Mouse (Mus musculus) left cerebral cortex, postnatal 10 days (tissue): ENCODE data around the gene Zfp260. TPM values are rescaled to one million over a fixed set of nuclear protein-coding genes. Genes with fewer than 3 reads are reported as not detected.
"Not testable (repeated sequence)": the region's sequence is repeated elsewhere in the genome, so short reads cannot be mapped to it uniquely, and the experiment has no call there.

ENCODE experiments used
- DNase-seq, 2 experiments: peaks; one replicate each; pipeline ENCODE4 v3.0.0; 2021 to 2022; ENCODE audit warnings: low spot score in 2 of 2, mixed read lengths in 1 of 2; ENCODE audit errors: extremely low spot score in 1 of 2
- intact Hi-C: fragments of 180-260 bp; cut with DNase I; formaldehyde crosslinking; loops from one replicate; pipeline ENCODE4 v1.15.1; 2025
- microRNA-seq: library from miRNA; unstranded; fragments of <30 nt; microRNA quantifications from one replicate; pipeline ENCODE4 v1.2.0, GENCODE M21; 2022
- total RNA-seq, 2 experiments: library from RNA; stranded (reverse); gene quantifications; 2 replicates each; pipeline ENCODE4 v1.2.3; 2021

The Zfp260 gene
- total RNA-seq, 2 experiments from 2014 or later: 53.8 to 57.4 TPM

GRCm38 (mm10) chr7:30117935-30118334 is 23.4 kb downstream of the Zfp260 start:
- intact Hi-C loops, DNase-seq: not testable (repeated sequence)

GRCm38 (mm10) chr7:30121308-30122187 is 27.0 kb downstream of the Zfp260 start, which contains the start of gene Zfp382:
Zfp382 (plus strand) TSS chr7:30121942.
- intact Hi-C loops: no loop called here
- DNase-seq: peak; percentile 82 to 95

DNA sequence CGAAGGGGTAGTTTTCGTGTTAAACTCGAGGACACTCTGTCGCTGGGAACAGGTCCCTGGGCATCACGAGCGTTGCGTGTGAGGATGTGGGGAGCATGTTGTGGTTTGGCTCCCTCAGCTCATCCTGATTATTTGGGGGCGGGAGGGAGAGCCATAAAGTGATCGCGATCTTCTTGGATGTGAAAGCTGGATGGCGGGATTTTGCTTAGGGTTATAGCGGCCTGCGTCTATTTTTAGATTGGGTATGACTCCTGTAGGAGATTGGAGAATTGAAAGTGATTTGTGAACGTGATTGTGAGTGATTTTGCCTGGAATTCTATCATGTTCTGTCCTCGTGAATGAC is 27.6 kb downstream of the Zfp260 start:
- intact Hi-C loops: no loop called here
- DNase-seq: no peak

GRCm38 (mm10) chr7:30129900-30130299 is 35.3 kb downstream of the Zfp260 start:
- intact Hi-C loops: no loop called here

GRCm38 (mm10) chr7:30132396-30132795 is 37.8 kb downstream of the Zfp260 start:
- intact Hi-C loops: no loop called here
- DNase-seq: no peak

More at GRCm38 (mm10) chr7:30129900-30130299, 35.3 kb downstream of the Zfp260 start:
- DNase-seq: no peak

- no peak for DNase-seq
- intact Hi-C loops: no loop called here
Observed at GRCm38 (mm10) chr7:30136826-30137225, 42.2 kb downstream of the Zfp260 start.

- intact Hi-C loops: no loop called here
Observed at GRCm38 (mm10) chr7:30143170-30143554, 48.6 kb downstream of the Zfp260 start.

DNA sequence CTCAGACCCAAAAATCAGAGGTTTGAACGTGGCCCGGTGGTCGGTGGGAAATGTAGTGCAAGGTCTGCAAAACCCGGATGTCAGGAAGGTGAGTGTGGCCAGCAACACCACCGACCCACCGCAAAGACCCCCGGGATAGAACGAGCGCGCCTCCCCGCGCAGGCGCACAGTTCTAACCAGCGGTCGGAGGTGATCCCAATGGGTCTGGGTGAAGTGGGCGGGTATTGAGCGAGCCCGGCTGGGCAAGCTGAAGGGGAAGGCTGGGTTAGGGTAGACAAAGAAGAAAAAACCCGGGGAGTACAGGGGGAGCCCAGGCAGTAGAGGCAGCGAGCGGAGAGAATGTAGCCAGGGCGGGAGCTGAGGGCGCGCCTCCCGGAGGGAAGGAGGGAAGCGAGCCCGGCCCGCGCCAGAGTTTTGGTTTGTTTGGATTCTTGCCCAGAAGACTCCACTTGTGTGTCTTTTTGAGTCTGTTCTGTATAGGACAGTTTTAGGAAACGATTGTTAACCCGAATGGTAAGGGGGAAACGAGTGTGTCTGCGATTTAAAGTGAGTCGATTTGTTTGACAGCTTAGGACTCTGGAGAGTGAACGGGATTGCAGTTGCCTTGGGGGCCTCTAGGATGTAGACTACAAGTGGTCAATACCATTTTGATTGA is 49.1 kb downstream of the Zfp260 start:
- DNase-seq: peak; percentile 80 to 89
- intact Hi-C loops: no loop called here

More at GRCm38 (mm10) chr7:30143170-30143554, 48.6 kb downstream of the Zfp260 start:
- no peak for DNase-seq

DNA sequence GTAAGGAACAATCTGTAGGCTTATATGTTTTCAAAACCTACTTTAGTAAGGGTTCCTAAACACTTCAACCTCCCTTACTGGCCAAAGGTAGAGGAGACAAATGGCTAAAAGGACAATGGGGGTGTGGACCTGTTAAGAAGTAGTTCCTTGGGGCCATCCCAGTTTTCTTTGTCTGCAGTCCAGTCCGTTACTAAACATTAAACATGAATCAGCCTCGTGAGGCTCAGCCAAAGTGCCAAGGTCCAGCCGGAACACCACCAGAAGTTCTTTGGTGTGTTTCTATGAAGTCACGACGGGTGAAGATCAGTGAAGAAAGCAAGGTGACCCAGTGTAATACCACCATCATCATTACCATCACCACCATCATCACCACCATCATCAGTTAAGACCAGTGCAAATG is 52.4 kb downstream of the Zfp260 start:
- DNase-seq: no peak
- intact Hi-C loops: no loop called here

GRCm38 (mm10) chr7:30154040-30154439 is 59.5 kb downstream of the Zfp260 start:
- intact Hi-C loops: no loop called here
- no peak for DNase-seq

GRCm38 (mm10) chr7:30155507-30155906 is 60.9 kb downstream of the Zfp260 start:
- intact Hi-C loops: no loop called here
- no peak for DNase-seq

Small RNA genes lying within 50 kb of the gene (microRNA-seq; reads per million reads assigned to microRNA genes)
- gene Gm23368: not detected

Other genes with a start within 250 kb of the Zfp260 start
- 10 to 100 TPM; 17.0 to 24.6 TPM for gene Zfp940, start 241.1 kb upstream of the Zfp260 start, total RNA-seq
- gene Zfp420, start 234.8 kb upstream of the Zfp260 start, total RNA-seq: 10 to 100 TPM; 14.6 to 14.7 TPM
- gene Zfp27, start 188.2 kb upstream of the Zfp260 start, total RNA-seq: 10 to 100 TPM; 21.4 to 21.9 TPM
- gene Zfp383, start 186.6 kb upstream of the Zfp260 start, total RNA-seq: 1 to 10 TPM; 7.9 to 8.0 TPM
- 10 to 100 TPM; 22.6 to 23.4 TPM for gene Zfp74, start 140.7 kb upstream of the Zfp260 start, total RNA-seq
- 1 to 10 TPM; 4.1 to 5.0 TPM for gene Zfp568, start 110.8 kb upstream of the Zfp260 start, total RNA-seq
- gene Zfp14, start 43.4 kb upstream of the Zfp260 start, total RNA-seq: 1 to 10 TPM; 6.3 to 7.4 TPM
- gene Zfp82, start 21.9 kb upstream of the Zfp260 start, total RNA-seq: 1 to 10 TPM; 4.6 to 4.7 TPM
- gene Gm26920, start 4.4 kb upstream of the Zfp260 start, total RNA-seq: under 1 TPM in 1 of 2 experiments, not detected in 1; 0.73 TPM
- 1 to 10 TPM; 5.5 to 8.3 TPM for gene Zfp566, start 4.2 kb upstream of the Zfp260 start, total RNA-seq
- 10 to 100 TPM; 30.6 to 34.5 TPM for gene Zfp382, start 27.2 kb downstream of the Zfp260 start, total RNA-seq
- gene Zfp146, start 75.0 kb downstream of the Zfp260 start, total RNA-seq: 10 to 100 TPM; 43.5 to 50.7 TPM
- 1 to 10 TPM; 3.6 to 4.1 TPM for gene Cox7a1, start 89.4 kb downstream of the Zfp260 start, total RNA-seq
- 100 to 1,000 TPM; 204 TPM for gene Capns1, start 104.0 kb downstream of the Zfp260 start, total RNA-seq
- gene Polr2i, start 137.2 kb downstream of the Zfp260 start, total RNA-seq: 10 to 100 TPM; 72.1 to 73.3 TPM
- 100 to 1,000 TPM; 176 to 206 TPM for gene Tbcb, start 137.5 kb downstream of the Zfp260 start, total RNA-seq
- gene Ovol3, start 140.9 kb downstream of the Zfp260 start, total RNA-seq: not detected
- under 1 TPM in 1 of 2 experiments, not detected in 1; 0.51 TPM for gene Thap8, start 185.3 kb downstream of the Zfp260 start, total RNA-seq
- 1 to 10 TPM; 2.5 to 3.5 TPM for gene Wdr62, start 185.6 kb downstream of the Zfp260 start, total RNA-seq
- gene Clip3, start 197.0 kb downstream of the Zfp260 start, total RNA-seq: 100 to 1,000 TPM; 495 to 497 TPM
- 10 to 100 TPM; 45.9 to 47.5 TPM for gene Alkbh6, start 213.9 kb downstream of the Zfp260 start, total RNA-seq
- 1 to 10 TPM; 5.4 to 7.5 TPM for gene Syne4, start 220.0 kb downstream of the Zfp260 start, total RNA-seq
- gene E130208F15Rik, start 227.0 kb downstream of the Zfp260 start, total RNA-seq: under 1 TPM; 0.45 to 0.67 TPM
- gene Sdhaf1, start 229.1 kb downstream of the Zfp260 start, total RNA-seq: 1 to 10 TPM; 7.8 to 8.2 TPM